Mouse (Mus musculus): ENCODE measurements around the gene Kcnd3. TPM values are rescaled to one million over a fixed set of nuclear protein-coding genes. Genes with fewer than 3 reads are reported as not detected.

The Kcnd3 gene
- polyA plus RNA-seq (2015; fragmentation: Nextera tagmentation; extraction: Ambion mirVana) = 0.51 and 0.62 TPM in 2 replicates

DNA sequence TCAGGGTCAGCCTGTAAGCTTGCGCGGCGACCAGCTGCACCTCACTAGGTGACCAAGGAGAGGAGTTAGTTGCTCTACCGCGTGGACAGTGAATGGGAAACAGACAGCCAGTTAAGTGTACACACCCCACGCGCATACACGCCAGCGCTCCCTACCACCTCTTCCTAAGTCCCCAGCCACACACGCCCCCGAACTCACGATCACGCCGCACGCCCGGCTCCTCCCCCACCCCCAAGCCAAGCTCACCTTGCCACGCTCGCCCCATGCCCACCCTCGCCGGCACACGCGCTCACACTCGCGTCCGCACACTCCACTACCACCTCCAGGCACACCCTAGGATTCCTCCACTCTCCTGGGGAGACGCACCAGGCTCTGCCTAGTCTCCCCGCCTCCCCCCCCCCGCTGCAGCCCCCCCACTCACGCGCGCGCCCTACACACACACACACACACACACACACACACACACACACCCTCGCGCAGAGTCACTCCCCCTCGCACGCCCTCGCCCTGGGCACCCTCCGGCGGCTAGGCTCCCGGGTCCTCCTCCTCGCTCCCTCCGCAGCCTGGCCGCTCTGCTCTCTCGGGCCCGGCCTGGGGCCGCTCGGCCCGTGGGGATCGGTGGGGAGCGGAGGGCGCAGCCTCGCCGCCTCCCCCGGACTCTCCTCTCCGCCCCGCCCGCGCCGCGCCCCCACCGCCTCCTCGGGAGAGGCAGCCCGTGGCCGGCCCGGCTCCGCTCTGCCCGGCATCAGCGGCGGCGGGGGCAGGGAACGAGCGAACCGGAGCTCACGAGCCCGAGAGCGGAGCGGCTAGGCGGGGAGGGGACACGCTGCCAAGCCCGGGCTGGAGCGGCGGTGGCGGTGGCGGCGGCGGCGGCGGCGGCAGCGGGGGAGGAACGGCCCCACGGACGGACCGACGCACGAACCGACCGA, at the start of gene Kcnd3:
Gene Kcnd3 (plus strand): TSS at position 704 of the 929 bp plus-strand sequence.
- Histone ChIP-seq H3K4me1 (ENCODE audit: control insufficient read depth, insufficient read depth, low read length) (peaks cover 10% of the 10 kb centered on the region; the same call in 1 of the 2 replicates), H3K9ac (ENCODE audit: low read length) (peak within 1 kb of the TSS; percentile 64), H3K4me2 (ENCODE audit: low read depth, low read length) (peak within 1 kb of the TSS; percentile 99), H3K36me3 (ENCODE audit: control insufficient read depth, insufficient read depth) (no peaks in the 10 kb centered on the region), H3K27ac (ENCODE audit: low read length) (no peak within 1 kb of the TSS), H3K4me3 (ENCODE audit: low read length) (peak within 1 kb of the TSS; percentile 65), H3K9me3 (replicated peaks; ENCODE audit: control insufficient read depth, low read length) (no peaks in the 10 kb centered on the region), H3K27me3 (ENCODE audit: control insufficient read depth, insufficient read depth, low read length) (peaks cover 41% of the 10 kb centered on the region)
- WGBS = under 1% methylated on average over 79 of the region's 98 CpGs
- peak; percentile 51 for ATAC-seq (replicated peaks; ENCODE audit: extremely low read depth, insufficient read depth, low FRiP score)

- Histone ChIP-seq H3K4me1 (ENCODE audit: control insufficient read depth, insufficient read depth, low read length) (peaks cover 5% of the 10 kb centered on the region; the same call in 1 of the 2 replicates), H3K9ac (ENCODE audit: low read length) (no peak overlapping the region), H3K9me3 (replicated peaks; ENCODE audit: control insufficient read depth, low read length) (no peaks in the 10 kb centered on the region), H3K36me3 (ENCODE audit: control insufficient read depth, insufficient read depth) (no peaks in the 10 kb centered on the region), H3K27ac (ENCODE audit: low read length) (no peak overlapping the region), H3K27me3 (ENCODE audit: control insufficient read depth, insufficient read depth, low read length) (no peaks in the 10 kb centered on the region), H3K4me2 (ENCODE audit: low read depth, low read length) (no peak overlapping the region), H3K4me3 (ENCODE audit: low read length) (no peak overlapping the region)
- 25% methylated on average over 5 of the region's 5 CpGs for WGBS
- no peak for ATAC-seq (replicated peaks; ENCODE audit: extremely low read depth, insufficient read depth, low FRiP score)
These were observed 49.5 kb upstream of the Kcnd3 start for GRCm38 (mm10) chr3:105402676-105403075.

DNA sequence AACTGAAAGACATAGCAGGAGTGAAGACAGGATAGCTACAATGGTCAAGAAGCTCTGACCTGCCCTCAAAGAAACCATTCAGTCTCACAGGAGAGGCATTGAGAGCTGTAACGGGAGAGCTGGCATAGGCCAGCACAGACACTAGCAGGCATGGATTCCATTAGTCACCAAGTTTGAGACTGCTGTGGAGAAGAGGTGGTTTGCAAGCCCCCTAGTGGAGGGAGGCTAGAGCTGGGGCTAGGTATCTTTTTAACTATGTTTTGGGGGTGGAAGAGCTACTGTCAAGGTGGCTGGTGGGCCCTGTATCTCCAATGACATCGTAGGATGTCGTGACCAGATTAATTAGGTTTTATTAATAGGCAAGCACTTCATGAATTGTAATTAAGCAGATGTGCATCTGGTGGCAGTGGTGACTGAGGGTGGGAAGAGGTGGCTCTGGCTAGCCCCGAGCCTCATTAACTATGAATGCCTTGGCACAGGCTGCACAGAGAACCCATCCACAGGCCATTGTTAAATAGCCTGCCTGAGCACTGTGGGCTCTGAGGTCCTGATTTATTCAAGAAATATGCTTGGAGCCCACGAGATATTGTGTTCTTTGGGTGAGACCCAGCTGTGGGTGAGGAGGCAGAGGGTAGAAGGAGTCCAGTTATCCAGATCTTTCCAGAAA, 48.6 kb upstream of the Kcnd3 start:
- peak; percentile 63 for ATAC-seq (replicated peaks; ENCODE audit: extremely low read depth, insufficient read depth, low FRiP score)
- 63% methylated on average over 5 of the region's 5 CpGs for WGBS
- Histone ChIP-seq H3K36me3 (ENCODE audit: control insufficient read depth, insufficient read depth) (no peaks in the 10 kb centered on the region), H3K27me3 (ENCODE audit: control insufficient read depth, insufficient read depth, low read length) (no peaks in the 10 kb centered on the region), H3K4me2 (ENCODE audit: low read depth, low read length) (no peak overlapping the region), H3K9me3 (replicated peaks; ENCODE audit: control insufficient read depth, low read length) (no peaks in the 10 kb centered on the region), H3K27ac (ENCODE audit: low read length) (0 out of 2 replicates have a peak overlapping the region, but pooled peaks have one; percentile 36), H3K4me1 (ENCODE audit: control insufficient read depth, insufficient read depth, low read length) (peaks cover 5% of the 10 kb centered on the region; the same call in 1 of the 2 replicates), H3K9ac (ENCODE audit: low read length) (no peak overlapping the region), H3K4me3 (ENCODE audit: low read length) (no peak overlapping the region)

DNA sequence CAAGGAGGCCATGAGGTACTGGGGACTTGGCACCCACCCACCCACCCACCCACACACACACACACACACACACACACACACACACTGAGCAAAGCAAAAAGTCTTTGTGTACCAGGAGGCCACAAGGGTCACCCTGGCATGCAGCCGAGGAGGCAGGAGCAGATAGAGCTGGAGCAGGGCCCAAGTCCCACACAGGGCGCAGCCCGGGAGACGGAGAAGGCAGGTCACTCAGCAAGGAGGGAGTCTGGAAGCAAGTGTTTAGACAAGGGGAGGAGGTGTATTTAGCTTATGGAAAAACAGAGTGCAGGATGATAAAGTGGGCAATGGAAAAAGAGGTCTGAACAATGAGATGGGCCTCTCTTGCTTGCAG, 48.1 kb upstream of the Kcnd3 start:
- H3K27me3 ChIP-seq (ENCODE audit: control insufficient read depth, insufficient read depth, low read length) = no peaks in the 10 kb centered on the region
- H3K36me3 ChIP-seq (ENCODE audit: control insufficient read depth, insufficient read depth) = no peaks in the 10 kb centered on the region
- H3K4me2 ChIP-seq (ENCODE audit: low read depth, low read length) = no peak overlapping the region
- 11% methylated on average over 4 of the region's 4 CpGs for WGBS
- H3K27ac ChIP-seq (ENCODE audit: low read length) = no peak overlapping the region
- H3K4me1 ChIP-seq (ENCODE audit: control insufficient read depth, insufficient read depth, low read length) = peaks cover 5% of the 10 kb centered on the region; the same call in 1 of the 2 replicates
- H3K4me3 ChIP-seq (ENCODE audit: low read length) = no peak overlapping the region
- H3K9ac ChIP-seq (ENCODE audit: low read length) = no peak overlapping the region
- H3K9me3 ChIP-seq (replicated peaks; ENCODE audit: control insufficient read depth, low read length) = no peaks in the 10 kb centered on the region
- peak; percentile 82 for ATAC-seq (replicated peaks; ENCODE audit: extremely low read depth, insufficient read depth, low FRiP score)

DNA sequence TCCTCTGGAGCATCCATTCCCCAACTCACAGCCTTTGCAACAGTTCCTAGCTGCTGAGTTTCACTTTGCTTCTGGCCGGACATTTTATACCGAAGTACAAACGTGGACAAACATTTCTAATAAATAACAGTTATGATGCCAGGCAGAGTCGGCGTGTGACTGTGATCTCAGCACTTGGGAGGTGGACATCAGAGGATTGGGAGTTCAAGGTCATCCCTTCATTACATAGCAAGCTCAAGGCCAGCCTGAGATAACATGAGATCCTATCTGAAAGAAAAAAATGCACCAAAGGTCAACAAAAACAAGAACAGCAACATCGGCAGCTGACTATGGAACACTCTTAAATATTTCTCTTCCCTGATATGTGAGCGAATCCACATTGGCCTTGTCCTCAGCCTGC, 46.6 kb upstream of the Kcnd3 start:
- no peaks in the 10 kb centered on the region for H3K9me3 ChIP-seq (replicated peaks; ENCODE audit: control insufficient read depth, low read length)
- no peak overlapping the region for H3K4me2 ChIP-seq (ENCODE audit: low read depth, low read length)
- H3K27ac ChIP-seq (ENCODE audit: low read length) = no peak overlapping the region
- WGBS = 77% methylated on average over 7 of the region's 7 CpGs
- peaks cover 5% of the 10 kb centered on the region; the same call in 1 of the 2 replicates for H3K4me1 ChIP-seq (ENCODE audit: control insufficient read depth, insufficient read depth, low read length)
- no peaks in the 10 kb centered on the region for H3K27me3 ChIP-seq (ENCODE audit: control insufficient read depth, insufficient read depth, low read length)
- no peaks in the 10 kb centered on the region for H3K36me3 ChIP-seq (ENCODE audit: control insufficient read depth, insufficient read depth)
- ATAC-seq (replicated peaks; ENCODE audit: extremely low read depth, insufficient read depth, low FRiP score) = no peak
- H3K9ac ChIP-seq (ENCODE audit: low read length) = no peak overlapping the region
- no peak overlapping the region for H3K4me3 ChIP-seq (ENCODE audit: low read length)

DNA sequence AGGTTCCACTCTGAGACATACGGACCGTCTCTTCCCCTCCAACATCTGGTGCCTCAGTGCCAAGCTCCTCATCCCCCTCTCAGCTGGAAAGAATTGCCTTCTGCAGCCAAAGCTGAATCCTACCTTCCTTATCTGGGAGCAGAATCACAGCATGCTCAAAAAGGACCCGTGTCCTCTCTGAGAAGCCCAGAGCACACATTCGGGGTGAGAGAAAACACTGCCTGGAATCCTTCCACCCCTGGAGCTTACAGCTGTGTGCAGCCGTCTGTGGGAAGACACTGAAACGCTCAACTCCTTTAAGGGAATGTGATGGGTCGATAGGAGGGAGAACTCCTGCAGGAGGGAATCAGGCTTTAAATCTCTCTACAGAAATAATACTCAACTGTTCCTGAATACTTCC, 46.1 kb upstream of the Kcnd3 start:
- WGBS = 43% methylated on average over 7 of the region's 7 CpGs
- ATAC-seq (replicated peaks; ENCODE audit: extremely low read depth, insufficient read depth, low FRiP score) = no peak

GRCm38 (mm10) chr3:105408211-105408610, 43.9 kb upstream of the Kcnd3 start:
- no peak overlapping the region for H3K4me2 ChIP-seq (ENCODE audit: low read depth, low read length)
- no peaks in the 10 kb centered on the region for H3K27me3 ChIP-seq (ENCODE audit: control insufficient read depth, insufficient read depth, low read length)
- 84% methylated on average over 3 of the region's 3 CpGs for WGBS
- no peak overlapping the region for H3K9ac ChIP-seq (ENCODE audit: low read length)
- H3K4me3 ChIP-seq (ENCODE audit: low read length) = no peak overlapping the region
- no peak for ATAC-seq (replicated peaks; ENCODE audit: extremely low read depth, insufficient read depth, low FRiP score)
- H3K36me3 ChIP-seq (ENCODE audit: control insufficient read depth, insufficient read depth) = no peaks in the 10 kb centered on the region
- H3K27ac ChIP-seq (ENCODE audit: low read length) = no peak overlapping the region
- H3K9me3 ChIP-seq (replicated peaks; ENCODE audit: control insufficient read depth, low read length) = no peaks in the 10 kb centered on the region
- H3K4me1 ChIP-seq (ENCODE audit: control insufficient read depth, insufficient read depth, low read length) = 0 out of 2 replicates have a peak, but pooled peaks cover 2% of the 10 kb centered on the region

More for the DNA sequence above, 46.1 kb upstream of the Kcnd3 start:
- peaks cover 5% of the 10 kb centered on the region; the same call in 1 of the 2 replicates for H3K4me1 ChIP-seq (ENCODE audit: control insufficient read depth, insufficient read depth, low read length)
- H3K27ac ChIP-seq (ENCODE audit: low read length) = no peak overlapping the region
- H3K36me3 ChIP-seq (ENCODE audit: control insufficient read depth, insufficient read depth) = no peaks in the 10 kb centered on the region
- H3K27me3 ChIP-seq (ENCODE audit: control insufficient read depth, insufficient read depth, low read length) = no peaks in the 10 kb centered on the region
- H3K4me3 ChIP-seq (ENCODE audit: low read length) = no peak overlapping the region
- H3K9me3 ChIP-seq (replicated peaks; ENCODE audit: control insufficient read depth, low read length) = no peaks in the 10 kb centered on the region
- no peak overlapping the region for H3K9ac ChIP-seq (ENCODE audit: low read length)
- H3K4me2 ChIP-seq (ENCODE audit: low read depth, low read length) = no peak overlapping the region

GRCm38 (mm10) chr3:105410810-105411209, 41.3 kb upstream of the Kcnd3 start:
- Histone ChIP-seq H3K4me3 (ENCODE audit: low read length) (no peak overlapping the region), H3K4me2 (ENCODE audit: low read depth, low read length) (no peak overlapping the region), H3K9me3 (replicated peaks; ENCODE audit: control insufficient read depth, low read length) (no peaks in the 10 kb centered on the region), H3K27me3 (ENCODE audit: control insufficient read depth, insufficient read depth, low read length) (no peaks in the 10 kb centered on the region), H3K27ac (ENCODE audit: low read length) (no peak overlapping the region), H3K4me1 (ENCODE audit: control insufficient read depth, insufficient read depth, low read length) (no peaks in the 10 kb centered on the region), H3K9ac (ENCODE audit: low read length) (no peak overlapping the region), H3K36me3 (ENCODE audit: control insufficient read depth, insufficient read depth) (no peaks in the 10 kb centered on the region)
- 93% methylated on average over 5 of the region's 5 CpGs for WGBS
- no peak for ATAC-seq (replicated peaks; ENCODE audit: extremely low read depth, insufficient read depth, low FRiP score)

DNA sequence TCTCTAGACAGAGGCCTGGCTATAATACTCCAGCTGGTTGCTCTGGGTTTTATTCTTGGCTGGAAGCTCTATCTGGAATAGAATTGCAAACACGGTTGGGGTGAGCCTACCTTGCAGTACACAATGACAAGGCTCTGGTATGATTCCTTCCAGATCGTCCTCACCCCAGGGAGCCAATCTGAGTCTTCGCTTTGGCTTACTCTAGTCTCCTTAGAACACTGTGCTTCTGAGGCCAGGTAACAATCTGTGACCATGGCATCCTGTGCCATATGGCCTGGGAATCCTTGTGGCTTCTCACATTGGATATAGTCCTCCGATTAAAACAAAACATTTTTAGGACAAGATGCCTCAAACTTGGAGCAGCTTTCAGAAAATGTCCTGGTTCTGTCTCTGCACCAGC, 40.4 kb upstream of the Kcnd3 start:
- Histone ChIP-seq H3K4me3 (ENCODE audit: low read length) (no peak overlapping the region), H3K4me1 (ENCODE audit: control insufficient read depth, insufficient read depth, low read length) (no peaks in the 10 kb centered on the region), H3K27me3 (ENCODE audit: control insufficient read depth, insufficient read depth, low read length) (no peaks in the 10 kb centered on the region), H3K27ac (ENCODE audit: low read length) (no peak overlapping the region), H3K4me2 (ENCODE audit: low read depth, low read length) (no peak overlapping the region), H3K9me3 (replicated peaks; ENCODE audit: control insufficient read depth, low read length) (no peaks in the 10 kb centered on the region), H3K36me3 (ENCODE audit: control insufficient read depth, insufficient read depth) (no peaks in the 10 kb centered on the region), H3K9ac (ENCODE audit: low read length) (no peak overlapping the region)
- 75% methylated on average over 4 of the region's 4 CpGs for WGBS
- ATAC-seq (replicated peaks; ENCODE audit: extremely low read depth, insufficient read depth, low FRiP score) = no peak

All from heart, embryonic 16.5 days (tissue).